Mouse (Mus musculus) embryonic facial prominence, embryonic 15.5 days (tissue): Measurements from ENCODE around the gene Taf10. TPM values are rescaled to one million over a fixed set of nuclear protein-coding genes. Genes with fewer than 3 reads are reported as not detected.

Source experiments
- ATAC-seq: fragments of 200-750 bp; cut with Nextera tagmentation; 2 replicates; pipeline ENCODE4 v1.8.0; 2017; ENCODE audit warnings: low read depth, moderate TSS enrichment; ENCODE audit not compliant: insufficient number of reproducible peaks, low FRiP score, low TSS enrichment
- H3K27ac ChIP-seq: fragments of 300-500 bp; sonication (generic); replicated peaks from 2 replicates; pipeline ENCODE4 v1.5.1; 2015; ENCODE audit warnings: mild to moderate bottlenecking, inconsistent platforms
- H3K27me3 ChIP-seq: fragments of 300-500 bp; sonication (generic); 2 replicates; pipeline ENCODE4 v1.6.1; 2015; ENCODE audit warnings: inconsistent platforms
- H3K36me3 ChIP-seq: fragments of 300-500 bp; sonication (generic); 2 replicates; pipeline ENCODE4 v1.6.1; 2015; ENCODE audit warnings: mild to moderate bottlenecking, inconsistent platforms
- H3K4me1 ChIP-seq: fragments of 300-500 bp; sonication (generic); 2 replicates; pipeline ENCODE4 v1.6.1; 2015; ENCODE audit warnings: inconsistent platforms
- H3K4me2 ChIP-seq: fragments of 300-500 bp; sonication (generic); replicated peaks from 2 replicates; pipeline ENCODE4 v1.6.1; 2015; ENCODE audit warnings: mild to moderate bottlenecking, inconsistent platforms
- H3K4me3 ChIP-seq: fragments of 300-500 bp; sonication (generic); replicated peaks from 2 replicates; pipeline ENCODE4 v1.5.1; 2015; ENCODE audit warnings: mild to moderate bottlenecking, inconsistent platforms
- H3K9ac ChIP-seq: fragments of 300-500 bp; sonication (generic); 2 replicates; pipeline ENCODE4 v1.6.1; 2015; ENCODE audit warnings: inconsistent platforms
- H3K9me3 ChIP-seq: fragments of 300-500 bp; sonication (generic); replicated peaks from 2 replicates; pipeline ENCODE4 v1.6.1; 2016; ENCODE audit warnings: inconsistent platforms
- WGBS: fragments of 180-500 bp; shearing (Covaris S2); methylation state at CpG from one replicate; pipeline ENCODE4 v1.1.7; 2015; 5-methylcytosine and 5-hydroxymethylcytosine counted together
- polyA plus RNA-seq: library from polyadenylated mRNA; unstranded; fragments of >200 nt; fragmentation: Nextera tagmentation; extraction: Ambion mirVana; gene quantifications from 2 replicates; pipeline ENCODE4 v1.2.1, GENCODE M21; 2015

The Taf10 gene
- 128 and 131 TPM in 2 replicates for polyA plus RNA-seq

GRCm38 (mm10) chr7:105743926-105744590 is at the start of gene Taf10:
Taf10 (minus strand) TSS chr7:105744361.
- H3K4me1 ChIP-seq: peaks cover 25% of the 10 kb centered on the region
- H3K4me2 ChIP-seq: peak within 1 kb of the TSS; percentile 85
- peak within 1 kb of the TSS; percentile 95 for H3K4me3 ChIP-seq
- H3K27me3 ChIP-seq: no peaks in the 10 kb centered on the region
- under 1% methylated on average over 65 of the region's 67 CpGs for WGBS
- peak within 1 kb of the TSS; percentile 78 for H3K27ac ChIP-seq
- H3K9me3 ChIP-seq: no peaks in the 10 kb centered on the region
- ATAC-seq: peak; percentile 93
- H3K9ac ChIP-seq: peak within 1 kb of the TSS; percentile 93
- peaks cover 58% of the 10 kb centered on the region for H3K36me3 ChIP-seq

GRCm38 (mm10) chr7:105793701-105794100 is 49.5 kb upstream of the Taf10 start:
- Histone ChIP-seq H3K4me1 (no peaks in the 10 kb centered on the region), H3K4me3 (no peak overlapping the region), H3K27ac (no peak overlapping the region), H3K9ac (no peak overlapping the region), H3K27me3 (no peaks in the 10 kb centered on the region), H3K9me3 (no peaks in the 10 kb centered on the region), H3K4me2 (no peak overlapping the region), H3K36me3 (no peaks in the 10 kb centered on the region)
- 68% methylated on average over 7 of the region's 7 CpGs for WGBS
- no peak for ATAC-seq

GRCm38 (mm10) chr7:105791147-105791546 is 47.0 kb upstream of the Taf10 start:
- H3K4me1 ChIP-seq: peaks cover 10% of the 10 kb centered on the region
- H3K27ac ChIP-seq: no peak overlapping the region
- no peaks in the 10 kb centered on the region for H3K27me3 ChIP-seq
- no peak overlapping the region for H3K4me3 ChIP-seq
- H3K9me3 ChIP-seq: no peaks in the 10 kb centered on the region
- no peak overlapping the region for H3K9ac ChIP-seq
- no peak overlapping the region for H3K4me2 ChIP-seq
- H3K36me3 ChIP-seq: no peaks in the 10 kb centered on the region
- 77% methylated on average over 1 of the region's 1 CpGs for WGBS
- no peak for ATAC-seq

- Histone ChIP-seq H3K36me3 (no peaks in the 10 kb centered on the region), H3K27ac (peak within 1 kb of the TSS; percentile 89), H3K4me3 (peak within 1 kb of the TSS; percentile 68), H3K9ac (peak within 1 kb of the TSS; percentile 82), H3K9me3 (no peaks in the 10 kb centered on the region), H3K27me3 (no peaks in the 10 kb centered on the region), H3K4me2 (peak within 1 kb of the TSS; percentile 55), H3K4me1 (peaks cover 36% of the 10 kb centered on the region)
- peak; percentile 80 for ATAC-seq
- under 1% methylated on average over 69 of the region's 97 CpGs for WGBS
Observed at GRCm38 (mm10) chr7:105787285-105788140, 43.4 kb upstream of the Taf10 start, which contains the start of gene Dchs1. Dchs1 (minus strand) TSS chr7:105787654.

- Histone ChIP-seq H3K27ac (peak overlapping the region; percentile 89), H3K27me3 (no peaks in the 10 kb centered on the region), H3K4me3 (peak overlapping the region; percentile 68), H3K4me2 (peak overlapping the region; percentile 55), H3K9me3 (no peaks in the 10 kb centered on the region), H3K9ac (peak overlapping the region; percentile 82), H3K36me3 (0 out of 2 replicates have a peak, but pooled peaks cover 3% of the 10 kb centered on the region), H3K4me1 (peaks cover 36% of the 10 kb centered on the region)
- ATAC-seq: peak; percentile 68
- WGBS: 4% methylated on average over 20 of the region's 20 CpGs
Observed at GRCm38 (mm10) chr7:105786506-105787284, 42.5 kb upstream of the Taf10 start.

GRCm38 (mm10) chr7:105784556-105784955 is 40.4 kb upstream of the Taf10 start:
- Histone ChIP-seq H3K4me3 (0 out of 2 replicates have a peak overlapping the region, but pooled peaks have one; percentile 4), H3K9me3 (no peaks in the 10 kb centered on the region), H3K36me3 (peaks cover 17% of the 10 kb centered on the region), H3K27me3 (no peaks in the 10 kb centered on the region), H3K4me1 (peaks cover 51% of the 10 kb centered on the region), H3K9ac (0 out of 2 replicates have a peak overlapping the region, but pooled peaks have one; percentile 15), H3K4me2 (peak overlapping the region; percentile 24; the same call in 1 of the 2 replicates), H3K27ac (no peak overlapping the region)
- no peak for ATAC-seq
- WGBS: 17% methylated on average over 4 of the region's 4 CpGs

GRCm38 (mm10) chr7:105783861-105784260 is 39.7 kb upstream of the Taf10 start:
- Histone ChIP-seq H3K27ac (no peak overlapping the region), H3K36me3 (peaks cover 17% of the 10 kb centered on the region), H3K9me3 (no peaks in the 10 kb centered on the region), H3K4me3 (0 out of 2 replicates have a peak overlapping the region, but pooled peaks have one; percentile 4), H3K27me3 (no peaks in the 10 kb centered on the region), H3K9ac (no peak overlapping the region), H3K4me1 (peaks cover 58% of the 10 kb centered on the region), H3K4me2 (no peak overlapping the region; the same call in 1 of the 2 replicates)
- WGBS: 32% methylated on average over 4 of the region's 4 CpGs
- ATAC-seq: no peak

- H3K9ac ChIP-seq: peak overlapping the region; percentile 12; the same call in 1 of the 2 replicates
- H3K36me3 ChIP-seq: peaks cover 17% of the 10 kb centered on the region
- H3K4me3 ChIP-seq: peak overlapping the region; percentile 35
- peak; percentile 92 for ATAC-seq
- H3K4me1 ChIP-seq: peaks cover 52% of the 10 kb centered on the region
- 5% methylated on average over 4 of the region's 4 CpGs for WGBS
- peak overlapping the region; percentile 95 for H3K27ac ChIP-seq
- no peaks in the 10 kb centered on the region for H3K9me3 ChIP-seq
- H3K4me2 ChIP-seq: peak overlapping the region; percentile 46
- H3K27me3 ChIP-seq: no peaks in the 10 kb centered on the region
Observed at GRCm38 (mm10) chr7:105778553-105779265, 34.5 kb upstream of the Taf10 start.

- WGBS: 22% methylated on average over 13 of the region's 13 CpGs
- Histone ChIP-seq H3K4me3 (peak overlapping the region; percentile 35), H3K9ac (0 out of 2 replicates have a peak overlapping the region, but pooled peaks have one; percentile 2), H3K4me2 (peak overlapping the region; percentile 46), H3K27me3 (no peaks in the 10 kb centered on the region), H3K36me3 (peaks cover 22% of the 10 kb centered on the region), H3K9me3 (no peaks in the 10 kb centered on the region), H3K4me1 (peaks cover 50% of the 10 kb centered on the region), H3K27ac (peak overlapping the region; percentile 95)
- peak; percentile 89 for ATAC-seq
Observed at GRCm38 (mm10) chr7:105777797-105778552, 33.8 kb upstream of the Taf10 start.

GRCm38 (mm10) chr7:105777316-105777715 is 33.2 kb upstream of the Taf10 start:
- peaks cover 28% of the 10 kb centered on the region for H3K36me3 ChIP-seq
- H3K9ac ChIP-seq: no peak overlapping the region
- H3K27ac ChIP-seq: peak overlapping the region; percentile 95
- H3K27me3 ChIP-seq: no peaks in the 10 kb centered on the region
- H3K4me2 ChIP-seq: peak overlapping the region; percentile 46
- no peaks in the 10 kb centered on the region for H3K9me3 ChIP-seq
- H3K4me3 ChIP-seq: peak overlapping the region; percentile 35
- H3K4me1 ChIP-seq: peaks cover 50% of the 10 kb centered on the region
- WGBS: 80% methylated on average over 1 of the region's 1 CpGs
- ATAC-seq: no peak
